Mouse (Mus musculus): ENCODE data around the gene Krtap4-9. TPM values are rescaled to one million over a fixed set of nuclear protein-coding genes. Genes with fewer than 3 reads are reported as not detected.
"Not testable (repeated sequence)": the region's sequence is repeated elsewhere in the genome, so short reads cannot be mapped to it uniquely, and the experiment has no call there.

Gene Krtap4-9
- not detected for total RNA-seq (2021)
- long read RNA-seq, experiment 1: 0 reads
- long read RNA-seq, experiment 2: 0 reads

- not testable (repeated sequence) for DNase-seq (ENCODE audit: low spot score in 2 of 2)
Measured at GRCm38 (mm10) chr11:99784900-99785299, at the start of gene Krtap4-9. Gene Krtap4-9, plus strand, starts transcription at chr11:99785200.

DNA sequence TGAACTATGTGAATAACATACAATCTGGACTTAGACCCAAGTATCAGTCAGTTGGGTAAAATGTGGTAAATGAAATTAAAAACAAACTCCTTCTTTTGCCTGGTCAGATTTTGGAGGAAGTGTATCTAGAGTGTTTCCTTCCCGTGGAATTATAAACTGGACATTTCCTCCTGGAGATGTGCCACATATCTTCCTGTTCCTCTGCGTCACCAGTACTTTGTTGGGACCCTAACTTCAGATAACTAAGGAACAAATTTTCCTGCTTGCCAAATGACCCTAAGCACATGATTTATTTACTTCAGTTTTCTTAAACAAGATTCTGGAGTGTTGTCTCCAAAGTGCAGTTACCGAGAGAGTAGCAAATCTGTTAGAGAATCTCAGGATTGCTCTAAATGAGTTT lies 41.0 kb upstream of the Krtap4-9 start:
- DNase-seq (ENCODE audit: low spot score in 2 of 2): no peak

DNA sequence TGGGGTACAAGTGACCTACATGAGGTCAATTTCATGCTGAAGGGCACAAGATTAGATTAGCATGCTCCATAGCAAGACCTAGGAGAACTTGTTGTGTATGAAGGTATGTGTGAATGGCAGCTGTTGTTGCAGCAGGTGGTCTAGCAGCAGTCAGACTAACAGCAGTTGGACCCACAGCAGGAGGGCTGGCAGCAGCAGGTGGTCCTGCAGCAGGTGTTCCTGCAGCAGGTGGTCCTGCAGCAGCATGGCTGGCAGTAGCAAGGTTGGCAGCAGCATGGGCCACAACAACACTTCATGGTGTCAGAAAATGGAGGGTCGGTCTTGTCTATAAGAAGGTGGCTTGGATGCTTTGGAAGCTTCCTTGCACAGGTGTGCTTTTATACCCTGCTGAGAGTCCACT lies 26.1 kb upstream of the Krtap4-9 start:
- DNase-seq (ENCODE audit: low spot score in 2 of 2): no peak

- no peak for DNase-seq (ENCODE audit: low spot score in 2 of 2)
Measured at GRCm38 (mm10) chr11:99768410-99768809, 16.6 kb upstream of the Krtap4-9 start.

DNA sequence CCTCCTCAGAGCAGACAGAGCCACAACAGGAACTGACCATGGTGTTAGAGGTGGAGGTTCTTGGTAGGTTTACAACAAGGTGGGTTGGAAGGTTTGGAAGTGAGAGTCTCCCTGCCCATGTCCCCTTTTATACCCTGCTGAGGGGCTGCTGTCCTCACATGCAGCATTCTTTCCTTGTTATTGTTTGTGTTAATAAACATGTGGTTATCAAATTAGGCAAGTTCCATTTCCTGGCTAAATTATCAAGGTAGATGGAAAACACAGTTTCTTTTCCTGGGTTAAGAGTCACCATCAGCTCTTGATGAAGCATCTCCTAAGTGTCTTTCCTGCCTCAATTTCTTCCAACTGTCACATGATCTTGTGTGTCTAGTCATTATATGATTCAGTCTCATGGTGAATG lies 12.2 kb upstream of the Krtap4-9 start, which contains the start of gene Gm11595:
Gm11595 (minus strand) TSS at position 101 of the 400 bp plus-strand sequence.
- not testable (repeated sequence) for DNase-seq (ENCODE audit: low spot score in 2 of 2)

DNA sequence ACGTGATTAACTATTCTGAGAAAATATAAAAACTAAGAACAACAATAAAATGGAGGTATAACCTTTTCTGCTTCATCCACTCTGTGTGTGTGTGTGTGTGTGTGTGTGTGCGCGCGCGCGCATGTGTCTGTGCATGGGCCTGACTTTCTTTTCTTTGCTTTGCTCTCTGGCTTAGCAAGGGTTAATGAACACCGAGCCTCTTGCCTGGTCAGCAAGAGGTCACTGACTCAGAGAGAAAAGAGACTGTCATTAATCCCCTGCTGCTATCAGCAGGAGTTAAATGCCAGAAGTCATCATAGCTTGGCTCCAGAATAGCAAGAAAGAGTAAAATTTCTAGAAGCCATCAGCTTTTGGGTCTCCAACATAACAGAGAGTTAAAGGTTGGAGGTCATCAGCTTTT lies 6.6 kb upstream of the Krtap4-9 start:
- DNase-seq (ENCODE audit: low spot score in 2 of 2): no peak

- DNase-seq (ENCODE audit: low spot score in 2 of 2): no peak
Measured at GRCm38 (mm10) chr11:99780604-99781003, 4.4 kb upstream of the Krtap4-9 start, which contains the start of gene Krtap4-8. Gene Krtap4-8, minus strand, starts transcription at chr11:99780704.

- DNase-seq (ENCODE audit: low spot score in 2 of 2): no peak
Measured at GRCm38 (mm10) chr11:99793367-99793766, 8.4 kb downstream of the Krtap4-9 start, which contains the start of gene Gm11596. Gene Gm11596, minus strand, starts transcription at chr11:99793467.

DNA sequence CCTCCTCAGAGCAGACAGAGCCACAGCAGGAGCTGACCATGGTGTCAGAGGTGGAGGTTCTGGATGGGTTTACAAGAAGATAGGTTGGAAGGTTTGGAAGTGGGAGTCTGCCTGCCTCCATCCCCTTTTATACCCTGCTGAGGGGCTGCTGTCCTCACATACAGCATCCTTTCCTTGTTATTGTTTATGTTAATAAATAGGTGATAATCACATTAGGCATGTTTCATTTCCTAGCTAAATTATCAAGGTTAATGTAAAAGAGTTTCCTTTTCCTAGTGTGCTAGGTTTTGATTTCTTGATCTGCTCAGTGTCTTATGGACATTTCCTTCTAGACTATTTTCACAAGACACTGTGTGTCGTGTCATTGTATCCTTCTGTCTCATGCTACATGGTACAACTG lies 13.8 kb downstream of the Krtap4-9 start, which contains the start of gene Gm11569:
Gm11569 (minus strand) TSS at position 101 of the 400 bp plus-strand sequence.
- DNase-seq (ENCODE audit: low spot score in 2 of 2): not testable (repeated sequence)

DNA sequence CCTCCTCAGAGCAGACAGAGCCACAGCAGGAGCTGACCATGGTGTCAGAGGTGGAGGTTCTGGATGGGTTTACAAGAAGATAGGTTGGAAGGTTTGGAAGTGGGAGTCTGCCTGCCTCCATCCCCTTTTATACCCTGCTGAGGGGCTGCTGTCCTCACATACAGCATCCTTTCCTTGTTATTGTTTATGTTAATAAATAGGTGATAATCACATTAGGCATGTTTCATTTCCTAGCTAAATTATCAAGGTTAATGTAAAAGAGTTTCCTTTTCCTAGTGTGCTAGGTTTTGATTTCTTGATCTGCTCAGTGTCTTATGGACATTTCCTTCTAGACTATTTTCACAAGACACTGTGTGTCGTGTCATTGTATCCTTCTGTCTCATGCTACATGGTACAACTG lies 19.3 kb downstream of the Krtap4-9 start, which contains the start of gene Gm11554:
Gm11554 (minus strand) TSS at position 101 of the 400 bp plus-strand sequence.
- DNase-seq (ENCODE audit: low spot score in 2 of 2): not testable (repeated sequence)

- DNase-seq (ENCODE audit: low spot score in 2 of 2): not testable (repeated sequence)
Measured at GRCm38 (mm10) chr11:99809792-99810191, 24.8 kb downstream of the Krtap4-9 start, which contains the start of gene Krtap4-13. Gene Krtap4-13, minus strand, starts transcription at chr11:99809892.

DNA sequence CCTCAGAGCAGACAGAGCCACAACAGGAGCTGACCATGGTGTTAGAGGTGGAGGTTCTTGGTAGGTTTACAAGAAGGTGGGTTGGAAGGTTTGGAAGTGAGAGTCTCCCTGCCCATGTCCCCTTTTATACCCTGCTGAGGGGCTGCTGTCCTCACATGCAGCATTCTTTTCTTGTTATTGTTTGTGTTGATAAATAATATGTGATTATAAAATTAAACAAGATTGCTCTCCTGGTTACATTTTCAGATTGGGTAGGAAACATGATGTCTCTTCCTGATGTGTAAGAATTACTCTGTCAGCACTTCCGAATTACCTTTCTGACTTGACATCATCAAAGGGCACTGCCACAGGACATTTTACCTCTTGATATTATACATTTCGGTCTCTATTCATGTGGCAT lies 30.6 kb downstream of the Krtap4-9 start, which contains the start of gene Gm11564:
Gm11564 (minus strand) TSS at position 101 of the 400 bp plus-strand sequence.
- DNase-seq (ENCODE audit: low spot score in 2 of 2): not testable (repeated sequence)

Other genes with a start within 250 kb of the Krtap4-9 start
- not detected for gene Krt40, start 242.0 kb upstream of the Krtap4-9 start, total RNA-seq (2021)
- not detected for gene Krtap3-3, start 234.3 kb upstream of the Krtap4-9 start, total RNA-seq (2021)
- not detected for gene Krtap3-2, start 228.3 kb upstream of the Krtap4-9 start, total RNA-seq (2021)
- not detected for gene Gm11939, start 225.7 kb upstream of the Krtap4-9 start, total RNA-seq (2021)
- not detected for gene Krtap3-1, start 218.6 kb upstream of the Krtap4-9 start, total RNA-seq (2021)
- not detected for gene Krtap1-5, start 204.2 kb upstream of the Krtap4-9 start, total RNA-seq (2021)
- not detected for gene Krtap1-4, start 201.5 kb upstream of the Krtap4-9 start, total RNA-seq (2021)
- gene Krtap1-3, start 193.9 kb upstream of the Krtap4-9 start, total RNA-seq (2021): not detected
- not detected for gene Krtap9-3, start 187.1 kb upstream of the Krtap4-9 start, total RNA-seq (2021)
- gene Gm11938, start 181.9 kb upstream of the Krtap4-9 start, total RNA-seq (2021): not detected
- gene Gm11937, start 175.0 kb upstream of the Krtap4-9 start, total RNA-seq (2021): not detected
- not detected for gene Krtap2-4, start 170.4 kb upstream of the Krtap4-9 start, total RNA-seq (2021)
- not detected for gene Gm11562, start 164.8 kb upstream of the Krtap4-9 start, total RNA-seq (2021)
- not detected for gene Krtap4-1, start 157.0 kb upstream of the Krtap4-9 start, total RNA-seq (2021)
- gene Krtap4-2, start 150.1 kb upstream of the Krtap4-9 start, total RNA-seq (2021): not detected
- gene Krtap4-7, start 141.1 kb upstream of the Krtap4-9 start, total RNA-seq (2021): not detected
- gene Gm11555, start 135.0 kb upstream of the Krtap4-9 start, total RNA-seq (2021): not detected
- not detected for gene Gm11563, start 126.2 kb upstream of the Krtap4-9 start, total RNA-seq (2021)
- gene Krtap4-6, start 119.2 kb upstream of the Krtap4-9 start, total RNA-seq (2021): not detected
- gene Gm14190, start 94.5 kb upstream of the Krtap4-9 start, total RNA-seq (2021): not detected
- not detected for gene Gm14180, start 50.9 kb upstream of the Krtap4-9 start, total RNA-seq (2021)
- not detected for gene Gm11595, start 12.3 kb upstream of the Krtap4-9 start, total RNA-seq (2021)
- not detected for gene Krtap4-8, start 4.5 kb upstream of the Krtap4-9 start, total RNA-seq (2021)
- gene Gm11596, start 8.3 kb downstream of the Krtap4-9 start, total RNA-seq (2021): not detected
- not detected for gene Gm11569, start 13.7 kb downstream of the Krtap4-9 start, total RNA-seq (2021)
- not detected for gene Gm11554, start 19.2 kb downstream of the Krtap4-9 start, total RNA-seq (2021)
- not detected for gene Krtap4-13, start 24.7 kb downstream of the Krtap4-9 start, total RNA-seq (2021)
- gene Gm11564, start 30.5 kb downstream of the Krtap4-9 start, total RNA-seq (2021): not detected
- not detected for gene 2300003K06Rik, start 52.9 kb downstream of the Krtap4-9 start, total RNA-seq (2021)
- gene Krtap4-16, start 66.4 kb downstream of the Krtap4-9 start, total RNA-seq (2021): not detected
- not detected for gene Gm11568, start 72.7 kb downstream of the Krtap4-9 start, total RNA-seq (2021)
- not detected for gene Gm11559, start 79.3 kb downstream of the Krtap4-9 start, total RNA-seq (2021)
- not detected for gene Krtap9-1, start 88.2 kb downstream of the Krtap4-9 start, total RNA-seq (2021)
- not detected for gene Gm11567, start 94.0 kb downstream of the Krtap4-9 start, total RNA-seq (2021)
- not detected for gene Krtap31-1, start 122.7 kb downstream of the Krtap4-9 start, total RNA-seq (2021)
- not detected for gene Gm11565, start 129.6 kb downstream of the Krtap4-9 start, total RNA-seq (2021)
- not detected for gene Krtap31-2, start 151.1 kb downstream of the Krtap4-9 start, total RNA-seq (2021)
- gene Krtap9-5, start 163.3 kb downstream of the Krtap4-9 start, total RNA-seq (2021): not detected
- not detected for gene Krtap29-1, start 193.9 kb downstream of the Krtap4-9 start, total RNA-seq (2021)
- not detected for gene Krtap16-1, start 201.4 kb downstream of the Krtap4-9 start, total RNA-seq (2021)
- not detected for gene Krtap17-1, start 208.8 kb downstream of the Krtap4-9 start, total RNA-seq (2021)
- gene Krt33a, start 231.0 kb downstream of the Krtap4-9 start, total RNA-seq (2021): not detected
- gene Krt33b, start 244.7 kb downstream of the Krtap4-9 start, total RNA-seq (2021): not detected